Mouse (Mus musculus): ENCODE measurements around the gene Gm4498. TPM values are rescaled to one million over a fixed set of nuclear protein-coding genes. Genes with fewer than 3 reads are reported as not detected.
"Not testable (repeated sequence)": the region's sequence is repeated elsewhere in the genome, so short reads cannot be mapped to it uniquely, and the experiment has no call there.

The Gm4498 gene
- not detected in 2 replicates for polyA plus RNA-seq (2012; rRNA removed)

DNA sequence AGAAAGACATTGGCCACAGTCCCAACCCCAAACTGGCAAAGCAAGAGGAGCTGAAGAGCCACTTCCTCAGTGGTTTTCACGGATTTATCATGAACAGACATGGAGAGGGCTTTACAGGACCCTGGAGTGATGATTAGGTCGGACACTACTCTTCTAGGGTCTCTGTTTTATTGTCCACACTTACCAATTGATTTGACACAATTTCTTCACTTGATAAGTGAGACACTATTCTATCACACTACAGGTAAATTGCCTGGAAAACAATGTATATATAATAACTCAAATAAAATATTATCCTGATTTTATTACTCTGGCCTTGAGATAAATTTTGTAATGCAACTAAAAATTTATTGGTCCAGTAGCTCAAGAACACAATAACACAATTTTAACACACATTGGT, at the start of gene Gm4498:
Gm4498 (minus strand) TSS at position 101 of the 400 bp plus-strand sequence.
- not testable (repeated sequence) for DNase-seq (ENCODE audit: low read depth)

DNA sequence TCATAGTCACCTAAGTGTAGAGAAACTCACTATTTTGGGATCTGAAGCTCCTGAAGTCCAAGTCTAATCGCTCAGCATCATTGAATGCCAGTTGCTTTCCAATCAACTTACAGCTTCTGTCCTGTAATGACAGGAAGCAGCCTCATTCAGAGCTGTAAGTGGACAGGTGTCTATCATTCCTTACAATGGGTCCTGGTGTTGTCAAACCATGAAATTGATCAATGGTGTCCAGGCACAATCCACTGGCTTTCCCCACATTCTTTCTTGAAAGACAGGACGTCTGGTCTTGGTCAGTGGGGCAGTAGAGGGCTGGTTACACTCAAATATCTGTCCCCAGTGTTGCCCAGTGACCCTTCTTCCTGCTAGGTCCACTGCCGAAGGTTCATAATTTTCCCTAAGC, 29.1 kb upstream of the Gm4498 start, which contains the start of gene Gm5890:
Gm5890 (minus strand) TSS at position 101 of the 400 bp plus-strand sequence.
- not testable (repeated sequence) for DNase-seq (ENCODE audit: low read depth)

DNA sequence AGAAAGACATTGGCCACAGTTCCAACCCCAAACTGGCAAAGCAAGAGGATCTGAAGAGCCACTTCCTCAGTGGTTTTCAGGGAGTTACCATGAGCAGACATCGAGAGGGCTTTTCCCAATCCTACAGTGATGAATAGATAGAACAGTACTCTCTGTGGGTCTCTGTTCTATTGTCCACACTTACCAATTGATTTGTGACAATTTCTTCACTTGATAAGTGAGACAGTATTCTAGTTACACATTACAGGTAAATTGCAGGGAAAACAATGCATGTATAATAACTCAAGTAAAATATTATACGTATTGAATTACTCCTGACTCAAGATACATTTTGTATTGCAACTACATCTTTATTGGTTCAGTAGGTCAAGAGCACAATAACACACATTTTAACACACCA, 28.1 kb downstream of the Gm4498 start, which contains the start of gene Gm6164:
Gm6164 (minus strand) TSS at position 101 of the 400 bp plus-strand sequence.
- not testable (repeated sequence) for DNase-seq (ENCODE audit: low read depth)

DNA sequence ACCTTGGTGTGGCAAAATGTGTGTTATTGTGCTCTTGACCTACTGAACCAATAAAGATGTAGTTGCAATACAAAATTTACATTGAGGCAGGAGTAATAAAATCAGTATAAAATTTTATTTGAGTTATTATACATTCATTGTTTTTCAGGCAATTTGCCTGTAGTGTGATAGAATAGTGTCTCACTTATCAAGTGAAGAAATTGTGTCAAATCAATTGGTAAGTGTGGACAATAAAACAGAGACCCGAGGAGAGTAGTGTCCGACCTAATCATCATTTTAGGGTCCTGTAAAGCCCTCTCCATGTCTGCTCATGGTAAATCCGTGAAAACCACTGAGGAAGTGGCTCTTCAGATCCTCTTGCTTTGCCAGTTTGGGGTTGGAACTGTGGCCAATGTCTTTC, 40.2 kb downstream of the Gm4498 start, which contains the start of gene Vmn1r95:
Vmn1r95 (plus strand) TSS at position 301 of the 400 bp plus-strand sequence.
- DNase-seq (ENCODE audit: low read depth), result not testable (repeated sequence)

Other genes with a start within 250 kb of the Gm4498 start
- 1.6 and 2.2 TPM in 2 replicates for gene Nlrp9b, start 242.4 kb downstream of the Gm4498 start, polyA plus RNA-seq (2012; rRNA removed)
- 0.08 TPM in 1 of 2 replicates, not detected in the other for gene Vmn1r91, start 134.1 kb downstream of the Gm4498 start, polyA plus RNA-seq (2012; rRNA removed)
- not detected in 2 replicates for gene Gm16442, start 111.2 kb downstream of the Gm4498 start, polyA plus RNA-seq (2012; rRNA removed)
- not detected in 2 replicates for gene Vmn1r93, start 94.7 kb downstream of the Gm4498 start, polyA plus RNA-seq (2012; rRNA removed)
- not detected in 2 replicates for gene Vmn1r94, start 65.5 kb downstream of the Gm4498 start, polyA plus RNA-seq (2012; rRNA removed)
- not detected in 2 replicates for gene Vmn1r95, start 40.1 kb downstream of the Gm4498 start, polyA plus RNA-seq (2012; rRNA removed)
- not detected in 2 replicates for gene Gm6164, start 28.2 kb downstream of the Gm4498 start, polyA plus RNA-seq (2012; rRNA removed)
- not detected in 2 replicates for gene Gm5890, start 29.0 kb upstream of the Gm4498 start, polyA plus RNA-seq (2012; rRNA removed)
- gene Gm4133, start 100.2 kb upstream of the Gm4498 start, polyA plus RNA-seq (2012; rRNA removed), result not detected in 2 replicates
- gene Gm5728, start 141.6 kb upstream of the Gm4498 start, polyA plus RNA-seq (2012; rRNA removed), result not detected in 2 replicates
- not detected in 2 replicates for gene Vmn1r100, start 184.1 kb upstream of the Gm4498 start, polyA plus RNA-seq (2012; rRNA removed)
- not detected in 2 replicates for gene Vmn1r101, start 208.8 kb upstream of the Gm4498 start, polyA plus RNA-seq (2012; rRNA removed)
- not detected in 2 replicates for gene Gm10670, start 241.1 kb upstream of the Gm4498 start, polyA plus RNA-seq (2012; rRNA removed)

All from gonadal fat pad, adult 2 months (tissue).